Mouse (Mus musculus): ENCODE data around the gene Tas1r1.

- TF ChIP-seq CTCF (IDR thresholded peaks at IDR 0.05; ENCODE audit: control insufficient read depth, insufficient read depth, insufficient read length) = no peak
- peak; percentile 99 for TF ChIP-seq MYOD1 (IDR thresholded peaks at IDR 0.05; ENCODE audit: control insufficient read depth, insufficient read length, low read depth)
- TF ChIP-seq USF1 (IDR thresholded peaks at IDR 0.05; ENCODE audit: low read depth) = no peak
- TF ChIP-seq MAX (IDR thresholded peaks at IDR 0.05) = no peak
- TF ChIP-seq MYOG (IDR thresholded peaks at IDR 0.05; ENCODE audit: control insufficient read depth, extremely low read depth, insufficient read length) = no peak
Measured at GRCm38 (mm10) chr4:151983560-151983959, 54.8 kb downstream of the Tas1r1 start.
